Mouse (Mus musculus) C2C12 (cell line): ENCODE results near the gene Galnt16.

ENCODE experiments used
- CTCF ChIP-seq: IDR thresholded peaks from one replicate; pipeline ENCODE4 v1.5.1; 2011; ENCODE audit not compliant: control insufficient read depth, insufficient read depth, insufficient read length
- FOSL1 ChIP-seq: IDR thresholded peaks from one replicate; pipeline ENCODE4 v1.8.0; 2011; ENCODE audit warnings: mild to moderate bottlenecking, low read length; ENCODE audit not compliant: poor library complexity, insufficient read depth, severe bottlenecking
- MYOD1 ChIP-seq: IDR thresholded peaks from one replicate; pipeline ENCODE4 v1.6.1; 2011; ENCODE audit warnings: low read depth; ENCODE audit not compliant: control insufficient read depth, insufficient read length
- MYOG ChIP-seq: IDR thresholded peaks from one replicate; pipeline ENCODE4 v1.6.1; 2011; ENCODE audit not compliant: control insufficient read depth, insufficient read length; ENCODE audit errors: extremely low read depth
- USF1 ChIP-seq: IDR thresholded peaks from one replicate; pipeline ENCODE4 v1.6.1; 2011; ENCODE audit warnings: low read depth, mild to moderate bottlenecking, control low read depth, moderate library complexity

GRCm38 (mm10) chr12:80479986-80480385 lies 38.1 kb upstream of the Galnt16 start:
- TF ChIP-seq CTCF (no peak), USF1 (no peak), MYOG (no peak), FOSL1 (no peak), MYOD1 (no peak)
